8 mouse cellular contexts compared by ENCODE assay signal in genomic region chr1:39867966-39868593, GRCm38 (mm10). TPM values are rescaled to one million over a fixed set of nuclear protein-coding genes. Genes with fewer than 3 reads are reported as not detected.
DNase-seq lines count a peak whose midpoint lies in the region; ATAC-seq and TF ChIP-seq lines count a peak whose summit lies in the region.

No protein-coding gene starts in this region.

- TF ChIP-seq EP300 in heart, adult 2 months (IDR thresholded peaks at IDR 0.05; ENCODE audit: insufficient read depth, low read depth, low read length): peak; percentile 55; the same call in 1 of the 2 replicates

- intact Hi-C loops in heart, adult 2 months (cut with DNase I): loop anchor here (1.0 to 2.0 kb wide), 3 partner anchors 33 to 153 kb away; partner anchors contain the start of gene Map4k4

- H3K9me3 ChIP-seq in kidney, embryonic 15.5 days (replicated peaks): no peaks in the 10 kb centered on the region

- DNase-seq in MN1 (ENCODE audit: low spot score): peak; percentile 90
- DNase-seq in cerebellum, adult 2 months: peak; percentile 40
- DNase-seq in heart, adult 2 months: peak; percentile 81 to 86
- peak; percentile 30 for DNase-seq in lung, postnatal 14 days
- DNase-seq in spleen, adult 18-20 months: no peak
- no peak for DNase-seq in right cerebral cortex, postnatal 25 days

- H3K79me2 ChIP-seq in heart, adult 2 months (replicated peaks; ENCODE audit: control insufficient read depth, insufficient read depth, low read length): no peaks in the 10 kb centered on the region

- TF ChIP-seq POLR2A in cerebellum, adult 2 months (IDR thresholded peaks at IDR 0.05; ENCODE audit: borderline replicate concordance, insufficient read depth, low read length): no peak
- no peak for TF ChIP-seq POLR2A in heart, adult 2 months (IDR thresholded peaks at IDR 0.05; ENCODE audit: insufficient read depth, low read depth, low read length)

- H3K4me1 ChIP-seq in cerebellum, adult 2 months (ENCODE audit: control insufficient read depth, insufficient read depth, low read length): peaks cover 32% of the 10 kb centered on the region
- H3K4me1 ChIP-seq in heart, adult 2 months (ENCODE audit: control insufficient read depth, insufficient read depth, low read length): peaks cover 18% of the 10 kb centered on the region
- H3K4me1 ChIP-seq in kidney, embryonic 15.5 days: peaks cover 30% of the 10 kb centered on the region

- 0 out of 2 replicates have a peak overlapping the region, but pooled peaks have one; percentile 59 for H3K27ac ChIP-seq in cerebellum, adult 2 months (ENCODE audit: insufficient read depth, low read length)
- peak overlapping the region; percentile 72 for H3K27ac ChIP-seq in heart, adult 2 months
- H3K27ac ChIP-seq in kidney, embryonic 15.5 days: peak overlapping the region; percentile 43

- no peak for TF ChIP-seq CTCF in cerebellum, adult 2 months (IDR thresholded peaks at IDR 0.05; ENCODE audit: borderline replicate concordance, insufficient read depth, low read depth, low read length)
- no peak for TF ChIP-seq CTCF in heart, adult 2 months (IDR thresholded peaks at IDR 0.05)

- peaks cover 7% of the 10 kb centered on the region for H3K36me3 ChIP-seq in heart, adult 2 months (ENCODE audit: control insufficient read depth, insufficient read depth, low read length)
- H3K36me3 ChIP-seq in kidney, embryonic 15.5 days: no peaks in the 10 kb centered on the region

- ATAC-seq in kidney, embryonic 15.5 days (replicated peaks; ENCODE audit: low FRiP score): 0 out of 2 replicates have a peak, but pooled peaks have one; percentile 49
- no peak for ATAC-seq in granulocyte monocyte progenitor cell, adult 5-6 weeks (replicated peaks; ENCODE audit: poor library complexity, severe bottlenecking)

- H3K27me3 ChIP-seq in cerebellum, adult 2 months (ENCODE audit: control insufficient read depth, insufficient read depth, low read length): no peaks in the 10 kb centered on the region
- no peaks in the 10 kb centered on the region for H3K27me3 ChIP-seq in heart, adult 2 months (ENCODE audit: control insufficient read depth, insufficient read depth, low read length)
- H3K27me3 ChIP-seq in kidney, embryonic 15.5 days: no peaks in the 10 kb centered on the region

- no peak overlapping the region for H3K9ac ChIP-seq in heart, adult 2 months (ENCODE audit: low read depth, low read length)
- no peak overlapping the region for H3K9ac ChIP-seq in kidney, embryonic 15.5 days

- no peak overlapping the region for H3K4me3 ChIP-seq in cerebellum, adult 2 months (replicated peaks; ENCODE audit: insufficient read depth, low read depth, low read length)
- H3K4me3 ChIP-seq in heart, adult 2 months: peak overlapping the region; percentile 4
- no peak overlapping the region for H3K4me3 ChIP-seq in kidney, embryonic 15.5 days (replicated peaks)

- no peak overlapping the region for H3K4me2 ChIP-seq in kidney, embryonic 15.5 days

- 50% methylated on average over 6 of the region's 6 CpGs for WGBS in cerebellum, adult 2 months
- WGBS in heart, adult 2 months: 8% methylated on average over 6 of the region's 6 CpGs
- 20% methylated on average over 6 of the region's 6 CpGs for WGBS in kidney, embryonic 15.5 days

RNA-seq across cellular contexts. Expression of gene Map4k4, which starts 32.6 kb away (rescaled TPM):
- polyA plus RNA-seq in cerebellum, adult 2 months (2012; rRNA removed): 166 and 168 TPM in 2 replicates
- 100 to 1,000 TPM; 129 to 134 TPM for total RNA-seq in heart, adult 2 months (2021)
- polyA plus RNA-seq in heart, adult 2 months (2012; rRNA removed): 85.2 and 133 TPM in 2 replicates
- 31.0 and 33.5 TPM in 2 replicates for polyA plus RNA-seq in kidney, embryonic 15.5 days (2015; fragmentation: Nextera tagmentation; extraction: Ambion mirVana)
- total RNA-seq in granulocyte monocyte progenitor cell, adult 5-6 weeks (2014; fragmentation: Nextera tagmentation): 24.6 and 38.5 TPM in 2 replicates
- total RNA-seq in granulocyte monocyte progenitor cell, adult 5-6 weeks (2017): 58.2 and 64.7 TPM in 2 replicates

Comparison
In these comparisons a context has a peak if more than half of its experiments do, and no peak if none do; other contexts are left out.
1. DNase-seq: peak in MN1 (single experiment), cerebellum, adult 2 months (2 of 2), heart, adult 2 months (2 of 2) and lung, postnatal 14 days (single experiment); none in spleen, adult 18-20 months (0 of 2) and right cerebral cortex, postnatal 25 days (single experiment).
2. Peak in every context shown above with its lines, with median percentiles within 50 percentile points of each other: H3K27ac ChIP-seq.